Mouse (Mus musculus) megakaryocyte, embryonic 14.5 days (primary cell): ENCODE data around the gene Gm48551.

Experiments
- FLI1 ChIP-seq: IDR thresholded peaks from 2 replicates; pipeline ENCODE4 v1.6.1; 2012; ENCODE audit warnings: low read length, inconsistent platforms, mixed read lengths
- GATA1 ChIP-seq: IDR thresholded peaks from 3 replicates; pipeline ENCODE4 v1.6.1; 2012; ENCODE audit warnings: mixed read lengths, low read length, inconsistent platforms, borderline replicate concordance

DNA sequence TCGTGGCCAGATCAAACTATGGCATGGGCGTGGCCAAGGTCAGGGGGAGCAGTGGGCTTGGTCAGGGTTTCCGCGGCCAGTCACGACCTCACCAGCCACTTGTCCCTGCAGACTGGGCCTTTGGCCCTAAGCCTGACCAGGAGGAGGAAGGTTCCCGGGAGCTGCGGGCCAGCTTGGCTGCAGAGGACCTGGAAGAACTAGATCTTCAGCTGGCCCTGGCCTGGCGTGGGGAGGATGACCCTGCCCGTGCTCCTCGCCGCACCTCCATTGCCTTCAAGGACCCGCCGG, 6.4 kb downstream of the Gm48551 start:
- TF ChIP-seq GATA1 (no peak), FLI1 (no peak)
